Mouse (Mus musculus) lung, adult 2 months (tissue): ENCODE measurements around the gene Ttn.

Experiments used
- CTCF ChIP-seq: fragments of 200-500 bp; IDR thresholded peaks from 2 replicates; pipeline ENCODE4 v1.5.1; 2011; ENCODE audit warnings: mild to moderate bottlenecking, low read length, control low read depth; ENCODE audit not compliant: insufficient read depth
- POLR2A ChIP-seq: fragments of 200-500 bp; IDR thresholded peaks from 2 replicates; pipeline ENCODE4 v1.6.1; 2011; ENCODE audit warnings: low read depth, mild to moderate bottlenecking, control low read depth, low read length, borderline replicate concordance; ENCODE audit errors: extremely low read depth

GRCm38 (mm10) chr2:76806861-76807260 lies 175.5 kb downstream of the Ttn start:
- TF ChIP-seq POLR2A, result no peak
- no peak for TF ChIP-seq CTCF
